Mouse (Mus musculus) heart, adult 9 months (tissue): ENCODE data around the gene Ahcyl1.
A peak's percentile ranks its signal among the peaks of the same experiment; 100 is the strongest.
"Not testable (repeated sequence)": the region's sequence is repeated elsewhere in the genome, so short reads cannot be mapped to it uniquely, and the experiment has no call there.

ENCODE experiments used
- DNase-seq, 2 experiments: peaks; one replicate each; pipeline ENCODE4 v3.0.0; 2022; ENCODE audit warnings: low spot score in 2 of 2

Ahcyl1 gene

GRCm38 (mm10) chr3:107695948-107696881 is at the start of gene Ahcyl1:
TSS of gene Ahcyl1 (minus strand) at chr3:107696560.
- peak; percentile 97 to 99 for DNase-seq

- DNase-seq = no peak
Observed at GRCm38 (mm10) chr3:107746026-107746425, 49.7 kb upstream of the Ahcyl1 start.

- no peak for DNase-seq
Observed at GRCm38 (mm10) chr3:107743650-107744049, 47.3 kb upstream of the Ahcyl1 start.

GRCm38 (mm10) chr3:107743107-107743506 is 46.7 kb upstream of the Ahcyl1 start:
- no peak for DNase-seq

- DNase-seq = no peak
Observed at GRCm38 (mm10) chr3:107742071-107742710, 45.8 kb upstream of the Ahcyl1 start.

- no peak for DNase-seq
Observed at GRCm38 (mm10) chr3:107741387-107741786, 45.0 kb upstream of the Ahcyl1 start.

- DNase-seq = peak; percentile 69 to 75
Observed at GRCm38 (mm10) chr3:107740578-107741207, 44.3 kb upstream of the Ahcyl1 start.

- no peak for DNase-seq
Observed at GRCm38 (mm10) chr3:107739966-107740365, 43.6 kb upstream of the Ahcyl1 start.

- DNase-seq = no peak
Observed at GRCm38 (mm10) chr3:107739456-107739855, 43.1 kb upstream of the Ahcyl1 start.

GRCm38 (mm10) chr3:107738620-107739019 is 42.3 kb upstream of the Ahcyl1 start:
- DNase-seq = no peak

- DNase-seq = no peak
Observed at GRCm38 (mm10) chr3:107737609-107738190, 41.3 kb upstream of the Ahcyl1 start.

GRCm38 (mm10) chr3:107735620-107736019 is 39.3 kb upstream of the Ahcyl1 start:
- not testable (repeated sequence) for DNase-seq

- no peak for DNase-seq
Observed at GRCm38 (mm10) chr3:107733329-107733728, 37.0 kb upstream of the Ahcyl1 start.

- no peak for DNase-seq
Observed at GRCm38 (mm10) chr3:107730236-107730635, 33.9 kb upstream of the Ahcyl1 start.

- no peak for DNase-seq
Observed at GRCm38 (mm10) chr3:107728509-107728908, 32.1 kb upstream of the Ahcyl1 start.

GRCm38 (mm10) chr3:107715971-107716370 is 19.6 kb upstream of the Ahcyl1 start:
- DNase-seq = no peak

- no peak for DNase-seq
Observed at GRCm38 (mm10) chr3:107714276-107714933, 18.0 kb upstream of the Ahcyl1 start.

GRCm38 (mm10) chr3:107712081-107712480 is 15.7 kb upstream of the Ahcyl1 start:
- no peak for DNase-seq

GRCm38 (mm10) chr3:107709156-107709555 is 12.8 kb upstream of the Ahcyl1 start:
- no peak for DNase-seq

- DNase-seq = no peak
Observed at GRCm38 (mm10) chr3:107707239-107707638, 10.9 kb upstream of the Ahcyl1 start.

GRCm38 (mm10) chr3:107706164-107706563 is 9.8 kb upstream of the Ahcyl1 start:
- DNase-seq = peak; percentile 30 to 39

GRCm38 (mm10) chr3:107704371-107704705 is 8.0 kb upstream of the Ahcyl1 start:
- peak; percentile 84 to 87 for DNase-seq
